Mouse (Mus musculus) left cerebral cortex, adult 18-20 months (tissue): Measurements from ENCODE around the gene Ttc38. TPM values are rescaled to one million over a fixed set of nuclear protein-coding genes. Genes with fewer than 3 reads are reported as not detected.

ENCODE experiments used
- DNase-seq, 2 experiments: peaks; one replicate each; pipeline ENCODE4 v3.0.0; 2021 to 2022; ENCODE audit warnings: low spot score in 2 of 2, mixed read lengths in 1 of 2
- long read RNA-seq, 2 experiments: library from polyadenylated mRNA; stranded (forward); transcript quantifications; one replicate each; pipeline ENCODE4 v2.0.0; 2021
- total RNA-seq, 2 experiments: library from RNA; stranded (reverse); gene quantifications; 2 replicates each; pipeline ENCODE4 v1.2.3; 2021

Gene Ttc38
- total RNA-seq, result 1 to 10 TPM; 5.7 to 9.0 TPM
- long read RNA-seq, experiment 1, partial matches to known transcripts, result 1 of 7 reads
- long read RNA-seq, experiment 1, other reads (novel, unspliced or antisense), result 4 of 7 reads
- long read RNA-seq, experiment 2, partial matches to known transcripts, result 0 of 3 reads
- long read RNA-seq, experiment 2, other reads (novel, unspliced or antisense), result 2 of 3 reads

GRCm38 (mm10) chr15:85831954-85832590, at the start of gene Ttc38:
Gene Ttc38 (plus strand): TSS chr15:85832306.
- DNase-seq, result peak; percentile 80 to 84

GRCm38 (mm10) chr15:85783146-85783545, 49.0 kb upstream of the Ttc38 start:
- no peak for DNase-seq

- no peak for DNase-seq
Observed at GRCm38 (mm10) chr15:85784341-85784740, 47.8 kb upstream of the Ttc38 start.

- no peak for DNase-seq
Observed at GRCm38 (mm10) chr15:85786711-85787110, 45.4 kb upstream of the Ttc38 start.

- DNase-seq, result no peak
Observed at GRCm38 (mm10) chr15:85787482-85787881, 44.6 kb upstream of the Ttc38 start.

- DNase-seq, result no peak
Observed at GRCm38 (mm10) chr15:85788051-85788450, 44.1 kb upstream of the Ttc38 start.

GRCm38 (mm10) chr15:85788633-85789032, 43.5 kb upstream of the Ttc38 start:
- DNase-seq, result no peak

GRCm38 (mm10) chr15:85791449-85791848, 40.7 kb upstream of the Ttc38 start:
- no peak for DNase-seq

GRCm38 (mm10) chr15:85792819-85793218, 39.3 kb upstream of the Ttc38 start:
- peak in 1 of 2 experiments; percentile 11 for DNase-seq

GRCm38 (mm10) chr15:85795516-85795915, 36.6 kb upstream of the Ttc38 start:
- no peak for DNase-seq

- DNase-seq, result no peak
Observed at GRCm38 (mm10) chr15:85798676-85799075, 33.4 kb upstream of the Ttc38 start.

- no peak for DNase-seq
Observed at GRCm38 (mm10) chr15:85802931-85803330, 29.2 kb upstream of the Ttc38 start.

- no peak for DNase-seq
Observed at GRCm38 (mm10) chr15:85806886-85807285, 25.2 kb upstream of the Ttc38 start.

- DNase-seq, result no peak
Observed at GRCm38 (mm10) chr15:85807404-85807803, 24.7 kb upstream of the Ttc38 start.

GRCm38 (mm10) chr15:85808031-85808430, 24.1 kb upstream of the Ttc38 start:
- DNase-seq, result no peak

- no peak for DNase-seq
Observed at GRCm38 (mm10) chr15:85808434-85808833, 23.7 kb upstream of the Ttc38 start.

- DNase-seq, result no peak
Observed at GRCm38 (mm10) chr15:85809091-85809490, 23.0 kb upstream of the Ttc38 start.

- DNase-seq, result no peak
Observed at GRCm38 (mm10) chr15:85810462-85810805, 21.7 kb upstream of the Ttc38 start.

- DNase-seq, result peak; percentile 70 to 77
Observed at GRCm38 (mm10) chr15:85810806-85811521, 21.1 kb upstream of the Ttc38 start.

GRCm38 (mm10) chr15:85811535-85812277, 20.4 kb upstream of the Ttc38 start, which contains the start of gene Cdpf1:
Gene Cdpf1 (minus strand): TSS chr15:85811697.
- DNase-seq, result peak; percentile 99

- DNase-seq, result no peak
Observed at GRCm38 (mm10) chr15:85813428-85813827, 18.7 kb upstream of the Ttc38 start.
